Mouse (Mus musculus) gastrocnemius, adult 2 months (tissue): Measurements from ENCODE around the gene Crtap. TPM values are rescaled to one million over a fixed set of nuclear protein-coding genes. Genes with fewer than 3 reads are reported as not detected.
"Not testable (repeated sequence)": the region's sequence is repeated elsewhere in the genome, so short reads cannot be mapped to it uniquely, and the experiment has no call there.

Experiments used
- DNase-seq: peaks from one replicate; pipeline ENCODE4 v3.0.0; 2022
- H3K27ac ChIP-seq: fragments of 200-600 bp; 2 replicates; pipeline ENCODE4 v1.8.1; 2022; ENCODE audit warnings: mild to moderate bottlenecking
- H3K4me3 ChIP-seq: fragments of 200-600 bp; 2 replicates; pipeline ENCODE4 v1.8.1; 2022; ENCODE audit warnings: mild to moderate bottlenecking, moderate library complexity
- CTCF ChIP-seq: fragments of 200-600 bp; IDR thresholded peaks from 2 replicates; pipeline ENCODE4 v1.8.1; 2022; ENCODE audit warnings: antibody characterized with exemption, mild to moderate bottlenecking, moderate library complexity
- intact Hi-C: fragments of 180-260 bp; cut with DNase I; formaldehyde crosslinking; loops from one replicate; pipeline ENCODE4 v1.15.1; 2025
- total RNA-seq, 2 experiments: library from RNA; stranded (reverse); gene quantifications; 2 replicates each; pipeline ENCODE4 v1.2.3; 2021

The Crtap gene
- total RNA-seq, 2 experiments from 2014 or later: 5.6 to 11.1 TPM

- TF ChIP-seq CTCF: peak; percentile 46
- no peak for DNase-seq
- intact Hi-C loops: no loop called here
- Histone ChIP-seq H3K4me3 (peak overlapping the region; percentile 87), H3K27ac (peak overlapping the region; percentile 76)
Measured at GRCm38 (mm10) chr9:114389371-114389904, 1.0 kb downstream of the Crtap start.

- H3K27ac ChIP-seq: peak overlapping the region; percentile 76
- TF ChIP-seq CTCF: no peak
- intact Hi-C loops: no loop called here
- 0 out of 2 replicates have a peak overlapping the region, but pooled peaks have one; percentile 2 for H3K4me3 ChIP-seq
- DNase-seq: no peak
Measured at GRCm38 (mm10) chr9:114388701-114389370, 1.6 kb downstream of the Crtap start.

GRCm38 (mm10) chr9:114388288-114388687 is 2.2 kb downstream of the Crtap start:
- no peak overlapping the region for H3K4me3 ChIP-seq
- no peak for TF ChIP-seq CTCF
- intact Hi-C loops: no loop called here
- DNase-seq: no peak
- H3K27ac ChIP-seq: peak overlapping the region; percentile 76

- Histone ChIP-seq H3K27ac (no peak overlapping the region), H3K4me3 (no peak overlapping the region)
- TF ChIP-seq CTCF: no peak
- intact Hi-C loops: no loop called here
- no peak for DNase-seq
Measured at GRCm38 (mm10) chr9:114387086-114387485, 3.4 kb downstream of the Crtap start.

GRCm38 (mm10) chr9:114385160-114385559 is 5.3 kb downstream of the Crtap start:
- TF ChIP-seq CTCF: no peak
- Histone ChIP-seq H3K27ac (no peak overlapping the region), H3K4me3 (no peak overlapping the region)
- intact Hi-C loops: no loop called here
- no peak for DNase-seq

GRCm38 (mm10) chr9:114384691-114385090 is 5.8 kb downstream of the Crtap start:
- H3K4me3 ChIP-seq: no peak overlapping the region
- intact Hi-C loops: no loop called here
- DNase-seq: no peak
- H3K27ac ChIP-seq: no peak overlapping the region
- no peak for TF ChIP-seq CTCF

GRCm38 (mm10) chr9:114382936-114383710 is 7.4 kb downstream of the Crtap start:
- TF ChIP-seq CTCF: no peak
- DNase-seq: no peak
- intact Hi-C loops: no loop called here
- no peak overlapping the region for H3K27ac ChIP-seq
- H3K4me3 ChIP-seq: no peak overlapping the region

GRCm38 (mm10) chr9:114380881-114381733 is 9.4 kb downstream of the Crtap start:
- no peak overlapping the region for H3K4me3 ChIP-seq
- intact Hi-C loops: loop anchor here (2.0 kb wide), 1 partner anchor 62 kb away; no protein-coding TSS in a partner anchor
- no peak overlapping the region for H3K27ac ChIP-seq
- DNase-seq: no peak
- peak; percentile 79 for TF ChIP-seq CTCF

GRCm38 (mm10) chr9:114379871-114380270 is 10.6 kb downstream of the Crtap start:
- Histone ChIP-seq H3K27ac (no peak overlapping the region), H3K4me3 (no peak overlapping the region)
- TF ChIP-seq CTCF: no peak
- intact Hi-C loops: loop anchor here (2.0 kb wide), 1 partner anchor 61 kb away; no protein-coding TSS in a partner anchor
- DNase-seq: no peak

- intact Hi-C loops: no loop called here
- no peak for TF ChIP-seq CTCF
- Histone ChIP-seq H3K4me3 (no peak overlapping the region), H3K27ac (no peak overlapping the region)
- DNase-seq: no peak
Measured at GRCm38 (mm10) chr9:114377168-114377567, 13.3 kb downstream of the Crtap start.

- Histone ChIP-seq H3K27ac (no peak overlapping the region), H3K4me3 (no peak overlapping the region)
- no peak for TF ChIP-seq CTCF
- no peak for DNase-seq
- intact Hi-C loops: no loop called here
Measured at GRCm38 (mm10) chr9:114375276-114375962, 15.1 kb downstream of the Crtap start.

GRCm38 (mm10) chr9:114371717-114372116 is 18.8 kb downstream of the Crtap start:
- H3K4me3 ChIP-seq, H3K27ac ChIP-seq, intact Hi-C loops, DNase-seq: not testable (repeated sequence)
